Mouse (Mus musculus) WW6 (cell line): ENCODE results near the gene Sf3a2.
A peak's percentile ranks its signal among the peaks of the same experiment; 100 is the strongest.

Experiments
- DNase-seq: peaks from one replicate; pipeline ENCODE4 v3.0.0-alpha.2; 2013; ENCODE audit warnings: low read depth, low spot score

The Sf3a2 gene

GRCm38 (mm10) chr10:80848571-80848970 lies 50.6 kb downstream of the Sf3a2 start:
- DNase-seq: peak; percentile 75
